Mouse (Mus musculus): ENCODE data around the gene Gm20604. TPM values are rescaled to one million over a fixed set of nuclear protein-coding genes. Genes with fewer than 3 reads are reported as not detected.

Gm20604 gene
- polyA plus RNA-seq, 1 experiment from 2014 or later: 40.7 TPM

DNA sequence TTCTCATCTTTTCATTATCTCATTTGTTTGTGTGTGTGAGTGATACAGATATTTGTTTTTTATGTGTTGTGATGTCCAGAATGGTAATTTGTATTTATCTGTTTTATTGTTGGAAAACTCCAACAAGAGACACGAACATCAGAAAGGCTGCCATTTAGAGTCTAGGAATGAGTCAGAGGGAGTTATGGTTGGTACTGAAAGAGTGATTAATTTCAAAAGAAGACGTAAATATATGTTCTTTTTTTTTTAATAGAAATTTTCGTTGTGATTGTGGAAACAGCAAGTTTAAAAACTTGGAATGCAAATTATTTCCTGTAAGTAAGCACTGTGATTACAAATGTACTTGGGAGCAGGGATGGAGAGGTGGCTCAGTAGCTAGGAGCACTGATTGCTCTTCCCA lies 3.2 kb upstream of the Gm20604 start:
- Histone ChIP-seq H3K4me3 (no peak overlapping the region), H3K9me3 (no peaks in the 10 kb centered on the region), H3K27ac (no peak overlapping the region), H3K27me3 (no peaks in the 10 kb centered on the region), H3K4me2 (no peak overlapping the region), H3K4me1 (replicated peaks) (peaks cover 20% of the 10 kb centered on the region), H3K9ac (no peak overlapping the region), H3K36me3 (peaks cover 32% of the 10 kb centered on the region)
- 92% methylated on average over 3 of the region's 3 CpGs for WGBS
- no peak for ATAC-seq (ENCODE audit: low FRiP score)

DNA sequence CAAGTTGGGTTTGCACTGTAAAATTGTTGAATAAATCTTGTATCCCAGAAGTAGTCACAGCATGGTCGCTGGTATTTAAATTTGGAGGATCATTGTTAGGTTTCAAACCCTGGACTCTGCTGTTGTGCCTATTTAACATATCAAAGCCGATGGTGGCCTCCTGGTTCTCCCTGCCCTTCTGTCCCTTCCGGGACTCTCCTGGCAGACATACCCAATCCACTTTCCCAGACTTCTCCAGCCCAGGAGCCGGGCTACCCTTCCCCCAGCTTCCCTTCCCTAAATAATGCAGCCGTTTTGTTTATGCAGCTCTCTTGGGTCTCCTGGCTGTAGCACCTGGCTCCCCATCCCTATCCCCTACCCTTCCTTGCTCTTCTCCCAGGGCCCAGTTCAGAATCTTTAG lies 464 bp upstream of the Gm20604 start:
- under 1% methylated on average over 5 of the region's 5 CpGs for WGBS
- no peaks in the 10 kb centered on the region for H3K9me3 ChIP-seq
- H3K4me3 ChIP-seq: peak overlapping the region; percentile 87
- no peak for ATAC-seq (ENCODE audit: low FRiP score)
- H3K4me1 ChIP-seq (replicated peaks): peaks cover 37% of the 10 kb centered on the region
- peaks cover 12% of the 10 kb centered on the region for H3K36me3 ChIP-seq
- peak overlapping the region; percentile 87 for H3K9ac ChIP-seq
- peak overlapping the region; percentile 95 for H3K4me2 ChIP-seq
- peak overlapping the region; percentile 89; the same call in 1 of the 2 replicates for H3K27ac ChIP-seq
- H3K27me3 ChIP-seq: no peaks in the 10 kb centered on the region

- H3K9ac ChIP-seq: peak within 1 kb of the TSS; percentile 87
- H3K4me3 ChIP-seq: peak within 1 kb of the TSS; percentile 87
- H3K4me2 ChIP-seq: peak within 1 kb of the TSS; percentile 95
- H3K36me3 ChIP-seq: peaks cover 7% of the 10 kb centered on the region; the same call in 1 of the 2 replicates
- peak; percentile 98 for ATAC-seq (ENCODE audit: low FRiP score)
- under 1% methylated on average over 70 of the region's 73 CpGs for WGBS
- H3K9me3 ChIP-seq: no peaks in the 10 kb centered on the region
- peak within 1 kb of the TSS; percentile 93 for H3K27ac ChIP-seq
- H3K27me3 ChIP-seq: no peaks in the 10 kb centered on the region
- H3K4me1 ChIP-seq (replicated peaks): peaks cover 37% of the 10 kb centered on the region
Observed at GRCm38 (mm10) chr12:102757689-102758402, 626 bp downstream of the Gm20604 start, which contains the start of the genes Gm28051, Gon7 and Ubr7. Gene Gm28051 (minus strand): TSS chr12:102757765. Gene Gon7 (minus strand): TSS chr12:102757803. Gene Ubr7 (plus strand): TSS chr12:102757967.

DNA sequence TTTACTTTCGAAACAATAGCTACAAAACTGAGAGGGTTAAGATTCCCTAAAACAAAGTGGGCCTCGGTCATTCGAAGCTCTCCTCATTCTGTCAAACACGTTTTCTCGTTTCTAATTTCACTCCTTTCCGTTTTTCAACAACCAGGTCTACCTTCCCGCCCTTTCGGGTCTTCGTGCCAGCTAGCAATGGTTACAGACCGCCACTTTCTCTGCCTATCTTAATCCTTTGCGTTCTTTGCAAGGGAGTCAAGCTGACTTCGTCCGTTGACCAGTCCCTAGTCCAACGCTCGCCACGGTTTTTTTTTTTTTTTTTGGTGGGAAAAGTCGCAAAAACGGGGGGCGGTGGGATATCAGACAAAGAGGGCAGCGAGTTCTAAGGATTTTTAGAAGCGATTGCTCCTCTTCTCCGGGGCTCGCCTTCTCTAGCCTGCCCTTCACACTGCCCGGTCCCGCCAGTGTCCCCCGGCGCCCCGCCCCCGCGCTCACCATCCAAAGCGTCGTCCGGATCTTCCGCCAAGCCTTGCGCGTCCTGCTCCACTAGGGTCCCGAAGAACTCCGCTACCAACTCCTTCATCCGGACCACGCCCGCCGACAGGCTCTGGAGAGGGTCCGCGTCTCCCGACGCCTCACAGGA lies 1.3 kb downstream of the Gm20604 start:
- peak overlapping the region; percentile 87 for H3K4me3 ChIP-seq
- H3K27ac ChIP-seq: peak overlapping the region; percentile 93
- H3K4me2 ChIP-seq: peak overlapping the region; percentile 64
- peaks cover 37% of the 10 kb centered on the region for H3K4me1 ChIP-seq (replicated peaks)
- H3K9me3 ChIP-seq: no peaks in the 10 kb centered on the region
- H3K27me3 ChIP-seq: no peaks in the 10 kb centered on the region
- peaks cover under 1% of the 10 kb centered on the region; the same call in 1 of the 2 replicates for H3K36me3 ChIP-seq
- peak; percentile 85 for ATAC-seq (ENCODE audit: low FRiP score)
- 2% methylated on average over 45 of the region's 46 CpGs for WGBS
- H3K9ac ChIP-seq: peak overlapping the region; percentile 82

DNA sequence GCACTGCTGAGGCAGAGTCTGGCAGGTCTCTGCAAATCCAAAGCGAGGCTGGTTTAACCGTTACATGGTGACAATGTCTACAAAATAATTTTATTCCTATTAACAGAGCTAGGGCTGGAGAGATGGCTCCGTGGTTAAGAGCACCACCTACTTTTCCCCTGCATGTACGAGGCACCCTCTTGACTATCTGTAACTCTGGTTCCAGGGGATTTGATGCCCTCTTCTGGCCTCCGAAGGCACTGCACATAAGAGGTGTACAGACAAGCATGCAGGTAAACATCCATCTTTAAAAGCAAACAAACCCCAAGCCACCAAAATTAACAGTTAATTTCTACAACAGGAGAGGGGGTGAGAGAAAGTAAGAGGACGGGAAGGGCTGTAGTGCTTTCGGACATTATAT lies 2.2 kb downstream of the Gm20604 start:
- WGBS: 88% methylated on average over 7 of the region's 7 CpGs
- Histone ChIP-seq H3K27ac (no peak overlapping the region), H3K36me3 (no peaks in the 10 kb centered on the region), H3K4me2 (peak overlapping the region; percentile 64), H3K4me3 (peak overlapping the region; percentile 87), H3K9ac (peak overlapping the region; percentile 82; the same call in 1 of the 2 replicates), H3K9me3 (no peaks in the 10 kb centered on the region), H3K4me1 (replicated peaks) (peaks cover 37% of the 10 kb centered on the region), H3K27me3 (no peaks in the 10 kb centered on the region)
- no peak for ATAC-seq (ENCODE audit: low FRiP score)

DNA sequence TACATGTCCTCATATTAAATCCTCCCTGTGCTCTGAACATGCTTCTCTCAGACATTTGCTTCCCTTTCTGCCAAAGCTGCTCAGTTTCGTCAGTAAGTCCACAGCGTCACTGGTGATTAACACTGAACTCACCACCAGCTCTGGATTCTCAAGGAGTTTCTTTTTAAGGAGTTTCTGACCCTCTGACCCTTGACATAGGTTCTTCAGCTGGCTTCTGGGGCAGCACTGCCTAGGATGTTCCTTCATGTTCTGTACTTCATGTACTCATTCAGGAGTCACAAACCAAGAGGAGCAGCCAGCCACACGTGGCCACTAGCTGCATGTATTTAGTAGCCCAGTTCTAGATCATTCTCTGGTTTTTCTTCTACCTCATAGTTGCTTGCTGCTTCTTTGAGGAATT lies 10.2 kb downstream of the Gm20604 start:
- H3K4me1 ChIP-seq (replicated peaks): peaks cover 11% of the 10 kb centered on the region
- 89% methylated on average over 3 of the region's 3 CpGs for WGBS
- no peak for ATAC-seq (ENCODE audit: low FRiP score)

DNA sequence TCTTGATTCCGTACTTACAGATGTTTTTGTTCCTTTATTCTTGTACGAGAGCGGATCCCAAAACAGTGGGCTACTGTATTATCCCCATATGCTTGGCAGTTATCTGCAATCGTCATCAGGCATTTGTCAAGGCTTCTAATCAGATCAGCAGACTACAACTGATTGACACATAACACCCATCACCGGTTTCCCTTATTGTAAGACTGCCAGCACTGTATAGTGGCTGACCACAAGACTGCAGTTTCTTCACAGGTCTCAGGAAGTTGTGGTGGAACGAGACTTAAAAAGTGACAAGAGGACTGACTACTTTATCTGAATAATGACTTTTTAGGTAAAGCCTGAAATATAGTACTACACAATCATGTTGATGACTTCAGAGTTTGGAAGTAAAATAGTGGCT lies 13.6 kb downstream of the Gm20604 start:
- ATAC-seq (ENCODE audit: low FRiP score): no peak
- 63% methylated on average over 6 of the region's 6 CpGs for WGBS
- peaks cover 14% of the 10 kb centered on the region for H3K36me3 ChIP-seq
- H3K4me2 ChIP-seq: peak overlapping the region; percentile 90
- no peak overlapping the region for H3K27ac ChIP-seq
- peak overlapping the region; percentile 64; the same call in 1 of the 2 replicates for H3K4me3 ChIP-seq
- peaks cover 30% of the 10 kb centered on the region for H3K4me1 ChIP-seq (replicated peaks)
- no peaks in the 10 kb centered on the region for H3K27me3 ChIP-seq
- H3K9me3 ChIP-seq: no peaks in the 10 kb centered on the region
- peak overlapping the region; percentile 81 for H3K9ac ChIP-seq

More for the DNA sequence above, 10.2 kb downstream of the Gm20604 start:
- H3K36me3 ChIP-seq: peaks cover 14% of the 10 kb centered on the region
- no peaks in the 10 kb centered on the region for H3K27me3 ChIP-seq
- H3K9ac ChIP-seq: no peak overlapping the region
- H3K4me2 ChIP-seq: no peak overlapping the region
- no peaks in the 10 kb centered on the region for H3K9me3 ChIP-seq
- H3K4me3 ChIP-seq: no peak overlapping the region
- H3K27ac ChIP-seq: no peak overlapping the region

GRCm38 (mm10) chr12:102743589-102744574 lies 14.6 kb downstream of the Gm20604 start, which contains the start of the genes Moap1 and Tmem251:
Gene Moap1 (minus strand): TSS chr12:102743661.
Gene Tmem251 (plus strand): TSS chr12:102743762.
- H3K4me2 ChIP-seq: peak within 1 kb of the TSS; percentile 90
- H3K4me1 ChIP-seq (replicated peaks): peaks cover 30% of the 10 kb centered on the region
- peak within 1 kb of the TSS; percentile 81 for H3K9ac ChIP-seq
- H3K4me3 ChIP-seq: peak within 1 kb of the TSS; percentile 64
- H3K27ac ChIP-seq: peak within 1 kb of the TSS; percentile 91
- peak; percentile 98 for ATAC-seq (ENCODE audit: low FRiP score)
- no peaks in the 10 kb centered on the region for H3K27me3 ChIP-seq
- peaks cover 9% of the 10 kb centered on the region for H3K36me3 ChIP-seq
- WGBS: under 1% methylated on average over 63 of the region's 63 CpGs
- no peaks in the 10 kb centered on the region for H3K9me3 ChIP-seq

- peak; percentile 83 for ATAC-seq (ENCODE audit: low FRiP score)
- H3K36me3 ChIP-seq: peaks cover 3% of the 10 kb centered on the region
- under 1% methylated on average over 33 of the region's 33 CpGs for WGBS
- peak overlapping the region; percentile 91 for H3K27ac ChIP-seq
- H3K4me3 ChIP-seq: peak overlapping the region; percentile 64
- H3K27me3 ChIP-seq: no peaks in the 10 kb centered on the region
- H3K9me3 ChIP-seq: no peaks in the 10 kb centered on the region
- H3K9ac ChIP-seq: peak overlapping the region; percentile 81
- H3K4me1 ChIP-seq (replicated peaks): peaks cover 30% of the 10 kb centered on the region
- H3K4me2 ChIP-seq: peak overlapping the region; percentile 90
Observed at GRCm38 (mm10) chr12:102743036-102743588, 15.4 kb downstream of the Gm20604 start.

DNA sequence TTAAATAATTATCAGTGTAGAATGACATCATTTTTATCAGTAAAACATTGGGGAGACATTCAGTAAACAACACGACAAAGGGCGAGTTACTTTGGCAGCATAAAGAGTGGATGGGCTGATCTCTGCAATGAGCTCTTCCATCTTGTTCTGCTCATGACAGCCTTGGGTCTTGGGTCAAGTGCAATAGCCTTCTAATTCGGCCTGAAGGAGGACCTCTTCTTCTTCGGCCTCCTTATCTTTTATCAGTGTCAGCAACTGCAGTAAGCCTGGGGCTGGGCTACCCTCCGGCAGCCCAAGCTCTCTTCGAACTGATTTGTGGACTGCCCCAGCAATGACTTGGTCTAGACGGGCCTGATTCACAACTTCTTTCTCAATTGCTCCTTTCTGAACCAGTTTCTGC lies 16.4 kb downstream of the Gm20604 start:
- peaks cover 30% of the 10 kb centered on the region for H3K4me1 ChIP-seq (replicated peaks)
- no peaks in the 10 kb centered on the region for H3K9me3 ChIP-seq
- H3K4me2 ChIP-seq: peak overlapping the region; percentile 90
- no peak overlapping the region for H3K27ac ChIP-seq
- H3K4me3 ChIP-seq: 0 out of 2 replicates have a peak overlapping the region, but pooled peaks have one; percentile 64
- no peaks in the 10 kb centered on the region for H3K27me3 ChIP-seq
- no peak for ATAC-seq (ENCODE audit: low FRiP score)
- no peaks in the 10 kb centered on the region; the same call in 1 of the 2 replicates for H3K36me3 ChIP-seq
- peak overlapping the region; percentile 81 for H3K9ac ChIP-seq
- WGBS: 85% methylated on average over 7 of the region's 7 CpGs

- no peaks in the 10 kb centered on the region for H3K27me3 ChIP-seq
- 60% methylated on average over 3 of the region's 3 CpGs for WGBS
- no peak overlapping the region for H3K4me2 ChIP-seq
- no peak overlapping the region for H3K4me3 ChIP-seq
- H3K27ac ChIP-seq: no peak overlapping the region
- H3K9ac ChIP-seq: no peak overlapping the region
- peaks cover 30% of the 10 kb centered on the region for H3K4me1 ChIP-seq (replicated peaks)
- no peak for ATAC-seq (ENCODE audit: low FRiP score)
- no peaks in the 10 kb centered on the region for H3K9me3 ChIP-seq
- no peaks in the 10 kb centered on the region for H3K36me3 ChIP-seq
Observed at GRCm38 (mm10) chr12:102740285-102740684, 18.2 kb downstream of the Gm20604 start.
